Mouse (Mus musculus): ENCODE data around the gene Rora.

GRCm38 (mm10) chr9:68773770-68774169 lies 120.2 kb downstream of the Rora start:
- peak; percentile 44 for TF ChIP-seq CTCF (conservative IDR thresholded peaks at IDR 0.05; ENCODE audit: low read length)
- no peak for TF ChIP-seq NANOG (IDR thresholded peaks at IDR 0.05; ENCODE audit: borderline replicate concordance, low read length)

All from E14TG2a.4 (cell line).